Mouse (Mus musculus): ENCODE results near the gene Fam173b.

Gene Fam173b

GRCm38 (mm10) chr15:31587789-31588188 lies 13.9 kb upstream of the Fam173b start:
- DNase-seq = no peak

DNA sequence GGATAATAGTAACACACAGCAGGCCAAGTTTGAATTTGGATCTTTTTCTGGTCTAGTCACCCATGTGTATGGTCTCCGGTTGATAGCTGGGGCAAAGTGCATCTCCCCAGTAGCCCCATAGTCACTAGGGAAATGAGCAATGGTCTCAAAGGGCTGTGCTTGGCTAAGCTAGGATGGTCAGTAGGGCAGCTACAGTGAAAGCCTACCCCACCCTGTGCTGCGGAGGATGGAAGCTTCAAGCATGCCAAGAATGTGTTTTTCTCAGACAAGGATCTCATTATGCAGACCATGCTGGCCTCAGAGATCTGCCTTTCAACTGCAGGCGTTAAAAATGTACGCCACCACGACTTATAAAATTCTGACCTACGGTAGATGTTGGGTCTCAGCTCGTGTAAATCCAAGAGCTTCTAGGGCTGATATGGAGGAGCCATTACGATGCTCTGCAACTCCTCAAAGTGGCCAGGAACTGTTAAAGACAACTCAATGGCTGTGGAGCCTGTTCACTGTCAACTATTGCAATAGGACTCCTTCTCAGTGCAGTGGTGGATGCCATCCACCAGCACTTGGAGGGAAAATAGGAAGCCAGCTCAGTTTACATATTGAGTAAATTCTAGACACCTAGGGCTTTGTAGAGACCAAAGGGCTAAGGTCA lies 12.5 kb upstream of the Fam173b start:
- no peak for DNase-seq

GRCm38 (mm10) chr15:31590176-31590575 lies 11.5 kb upstream of the Fam173b start:
- no peak for DNase-seq

DNA sequence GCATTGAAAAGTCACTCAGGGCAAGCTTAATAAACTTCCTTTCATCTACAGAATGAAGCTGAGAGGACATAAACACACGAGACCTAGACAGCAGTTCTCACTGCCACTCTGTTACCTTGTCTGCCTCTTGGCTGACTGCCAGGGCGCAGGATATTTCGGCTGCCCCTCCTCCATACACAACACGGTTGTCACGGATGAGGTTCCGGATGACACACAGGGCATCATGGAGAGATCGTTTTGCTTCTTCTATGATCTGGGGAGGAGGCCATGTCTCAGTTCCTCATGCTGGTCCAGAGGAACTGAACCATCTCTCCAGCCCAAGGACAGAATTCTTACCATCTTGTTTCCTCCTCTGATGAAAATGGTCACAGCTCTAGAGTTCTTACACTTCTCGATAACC lies 9.1 kb upstream of the Fam173b start:
- no peak for DNase-seq

DNA sequence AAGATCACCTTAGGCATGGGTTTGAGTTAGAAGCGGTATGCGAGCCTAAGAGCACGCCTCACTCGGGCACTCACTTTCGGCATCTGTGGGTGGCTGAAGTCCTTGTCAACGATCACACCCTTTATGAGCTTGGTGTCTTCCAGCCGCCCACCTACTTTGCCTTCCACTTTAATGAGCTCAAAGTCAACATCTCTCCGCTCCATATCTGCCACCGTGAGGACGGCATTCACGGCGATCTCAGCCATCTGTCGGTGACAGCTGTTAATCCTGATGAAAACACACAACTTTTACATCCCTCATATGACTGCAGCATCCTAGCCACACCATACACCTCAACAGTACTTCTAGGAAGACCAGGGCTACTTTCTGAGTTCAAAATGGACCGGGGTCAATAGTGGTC lies 7.4 kb upstream of the Fam173b start:
- no peak for DNase-seq

DNA sequence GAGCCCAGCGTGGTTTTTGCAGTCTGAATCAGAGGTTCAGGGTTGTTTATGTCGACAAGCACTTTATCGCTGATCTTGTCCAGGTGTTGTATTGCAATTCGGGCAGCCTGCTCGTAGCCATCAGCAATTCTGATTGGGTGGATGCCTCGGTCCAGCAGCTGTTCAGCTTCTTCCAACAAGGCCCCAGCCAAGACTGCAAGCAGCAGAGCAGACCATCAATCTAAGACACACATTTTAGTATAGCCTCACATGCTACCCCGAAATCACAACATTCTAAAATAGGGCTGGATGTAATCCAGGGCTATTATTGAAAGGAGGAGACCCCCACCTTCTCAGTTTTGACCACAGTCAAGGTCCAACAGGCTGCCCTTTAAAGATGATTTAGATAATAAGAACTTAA lies 6.0 kb upstream of the Fam173b start:
- DNase-seq = no peak

DNA sequence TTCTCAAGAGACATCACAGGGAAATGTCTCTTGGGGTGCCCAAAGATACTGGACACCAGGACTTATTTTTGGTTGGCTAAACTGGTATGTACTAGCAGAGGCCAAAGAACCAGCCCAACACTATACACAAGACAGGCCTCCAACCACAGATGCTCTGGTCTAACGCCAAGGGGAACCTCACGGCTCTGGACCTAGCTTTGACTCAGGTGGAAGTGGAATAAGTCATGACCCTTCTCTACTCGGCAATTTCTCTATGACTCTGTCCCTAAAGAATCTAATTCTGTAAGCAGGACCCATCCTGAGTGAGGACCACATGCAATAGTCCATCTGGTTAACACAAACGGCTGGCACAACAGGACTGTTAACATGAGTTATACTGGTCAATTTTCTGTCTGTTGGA lies 1.8 kb upstream of the Fam173b start:
- no peak for DNase-seq

DNA sequence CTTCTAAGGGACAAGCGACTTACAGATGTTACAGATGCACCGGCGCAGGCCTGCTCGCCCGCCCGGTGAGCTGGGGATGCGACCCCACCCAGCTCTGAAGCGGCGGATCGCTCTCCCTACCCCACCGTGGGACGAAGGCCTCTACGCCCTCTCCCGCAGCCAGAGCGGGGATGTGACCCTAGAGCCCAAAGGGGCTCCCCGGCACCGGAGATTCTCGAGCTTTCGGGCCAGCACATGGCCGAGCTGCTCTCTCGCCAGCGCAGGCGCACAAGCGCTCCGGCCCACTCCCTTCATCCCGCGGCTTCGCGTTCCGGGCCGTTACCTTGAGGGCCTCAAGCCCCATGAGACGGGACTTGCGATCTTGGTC lies 390 bp upstream of the Fam173b start:
- DNase-seq = no peak

GRCm38 (mm10) chr15:31602426-31602825 lies 774 bp downstream of the Fam173b start:
- DNase-seq = peak; percentile 69

GRCm38 (mm10) chr15:31603113-31603512 lies 1.5 kb downstream of the Fam173b start:
- DNase-seq = no peak

DNA sequence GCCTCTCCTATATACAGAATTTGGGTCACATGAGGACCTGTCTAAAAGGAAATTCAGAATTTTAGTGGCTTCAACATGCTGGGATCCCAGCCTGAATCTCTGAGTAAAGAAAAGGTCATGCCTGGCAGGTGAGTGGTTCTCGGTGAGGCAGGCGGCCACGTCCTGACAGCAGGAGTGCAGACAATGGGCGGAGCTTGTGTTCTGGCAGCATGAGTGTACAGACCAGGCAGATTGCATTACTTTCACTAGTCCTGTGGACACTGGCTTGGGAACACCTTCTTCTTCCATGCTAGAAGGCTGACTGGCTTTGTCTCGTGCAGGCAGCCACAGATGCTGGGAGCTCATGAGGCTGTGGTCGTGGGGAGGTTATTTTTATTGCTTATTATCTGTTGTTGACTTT lies 5.2 kb downstream of the Fam173b start:
- peak; percentile 61 for DNase-seq

DNA sequence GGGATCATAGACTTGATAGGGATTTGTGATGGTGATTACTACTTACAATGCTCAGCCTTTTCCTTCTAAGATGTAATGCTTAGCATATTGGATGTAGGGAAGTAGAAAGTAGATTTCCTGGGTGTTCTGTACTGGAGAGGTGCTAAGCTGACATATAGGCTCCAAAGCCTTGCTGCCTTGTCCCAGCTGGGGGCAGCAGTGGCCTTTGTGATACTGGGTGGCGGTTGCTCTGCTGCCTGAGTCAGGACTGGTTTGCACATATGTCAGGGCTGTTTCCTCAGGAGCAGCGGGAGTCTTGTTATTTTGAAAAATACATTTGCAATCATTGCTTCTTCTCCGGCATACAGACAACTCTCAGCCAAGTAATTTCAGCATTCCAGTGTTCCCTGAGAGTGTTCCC lies 9.4 kb downstream of the Fam173b start:
- no peak for DNase-seq

- no peak for DNase-seq
Observed at GRCm38 (mm10) chr15:31611976-31612375, 10.3 kb downstream of the Fam173b start.

- DNase-seq = no peak
Observed at GRCm38 (mm10) chr15:31613826-31614453, 12.3 kb downstream of the Fam173b start.

DNA sequence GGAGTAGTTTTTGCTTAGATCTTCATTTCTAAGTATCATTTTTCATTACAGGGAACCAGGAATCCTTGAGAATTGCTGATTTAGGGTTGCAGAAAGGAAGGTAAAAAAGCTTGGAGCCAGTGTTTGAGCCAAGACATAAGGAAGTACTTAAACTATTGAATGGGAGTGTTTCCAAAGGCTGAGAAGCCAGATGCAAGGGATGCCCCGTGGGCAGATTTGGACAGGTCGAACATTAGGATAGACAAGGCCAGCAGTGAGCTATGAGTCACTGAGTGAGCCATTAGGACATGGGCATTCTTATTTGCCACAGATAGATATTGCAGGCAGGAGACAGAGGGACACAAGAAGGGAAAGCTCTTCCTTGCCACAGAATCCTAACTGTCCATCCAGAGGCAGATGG lies 13.0 kb downstream of the Fam173b start:
- DNase-seq = no peak

DNA sequence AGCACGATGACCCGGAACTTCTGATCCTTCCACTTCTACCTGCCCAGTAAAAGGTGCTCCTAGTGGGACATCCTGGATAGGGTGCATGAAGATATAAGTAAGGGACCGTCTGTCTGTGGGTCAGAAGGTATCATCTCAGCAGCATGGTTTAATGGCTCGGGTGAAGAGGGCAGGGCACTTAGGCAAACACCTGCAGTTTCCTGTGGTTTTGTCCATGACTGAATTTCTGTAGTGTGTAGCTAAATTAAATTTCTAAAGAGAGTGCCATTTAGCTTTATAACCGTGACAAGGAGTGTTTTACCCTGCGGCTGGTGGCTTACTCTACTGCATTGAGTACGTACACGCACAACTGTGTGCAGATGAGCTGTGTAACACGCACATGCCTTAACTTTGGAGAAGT lies 15.6 kb downstream of the Fam173b start:
- DNase-seq = no peak

- DNase-seq = no peak
Observed at GRCm38 (mm10) chr15:31619521-31619920, 17.9 kb downstream of the Fam173b start.

DNA sequence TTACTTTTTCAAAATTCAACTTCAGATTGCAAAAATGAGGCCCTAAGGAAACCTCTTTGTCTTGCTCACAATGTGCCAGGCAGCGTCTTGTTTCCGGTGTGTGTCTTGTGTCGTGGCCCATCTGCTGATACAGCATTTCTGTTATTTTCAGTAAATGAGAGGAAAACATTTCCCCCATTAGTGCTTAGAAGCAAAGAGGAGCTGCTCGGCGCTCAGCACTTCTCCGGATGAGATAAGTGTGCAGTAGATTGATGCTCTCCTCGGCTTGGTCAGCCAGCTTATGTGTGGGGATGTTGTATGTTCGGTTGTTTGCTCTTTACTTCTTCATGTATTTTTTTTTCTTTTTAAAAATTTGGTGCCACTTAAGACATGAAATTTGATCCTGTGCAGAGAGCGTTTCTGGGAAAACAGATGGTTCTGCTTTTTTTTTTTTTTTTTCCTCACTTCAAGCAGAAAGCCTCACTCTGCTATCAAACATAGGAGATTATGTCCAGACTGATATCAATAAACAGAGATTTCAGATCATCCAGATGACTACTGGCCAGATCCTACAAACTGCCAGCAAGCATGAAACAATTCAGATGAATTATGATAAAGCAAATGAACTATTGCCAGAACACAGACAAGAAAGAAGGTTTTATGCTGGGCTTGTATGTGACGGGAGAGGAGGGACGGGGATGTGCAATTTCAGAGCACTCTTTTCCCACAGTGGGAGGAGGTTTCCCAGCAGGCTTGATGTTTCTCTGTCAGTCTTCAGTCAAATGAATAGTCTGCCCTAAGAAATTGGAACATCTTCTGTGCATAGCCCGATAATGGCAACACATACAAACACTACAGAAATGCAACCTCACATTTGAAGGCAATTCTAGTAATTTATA lies 25.9 kb downstream of the Fam173b start:
- no peak for DNase-seq

GRCm38 (mm10) chr15:31628180-31628579 lies 26.5 kb downstream of the Fam173b start:
- no peak for DNase-seq

DNA sequence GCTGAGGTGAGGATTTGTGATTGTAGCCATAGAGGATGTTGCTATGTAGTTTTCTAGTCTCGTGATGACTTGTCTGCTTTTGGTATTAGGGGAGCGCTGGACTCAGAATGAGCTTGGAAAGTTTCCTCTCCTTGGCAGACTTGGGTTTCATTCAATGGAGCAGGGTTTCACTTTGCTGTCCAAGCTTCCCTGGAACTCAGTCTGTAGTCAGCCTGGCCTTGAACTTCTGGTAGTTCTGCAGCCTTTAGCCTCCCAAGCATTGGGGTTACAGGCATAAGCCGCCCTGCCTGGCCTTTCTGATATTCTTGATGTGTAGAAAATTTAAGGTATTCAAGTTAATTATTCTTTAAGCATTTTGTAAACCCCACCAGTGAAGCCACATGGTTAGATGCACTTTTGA lies 27.9 kb downstream of the Fam173b start:
- no peak for DNase-seq

GRCm38 (mm10) chr15:31631396-31631858 lies 29.8 kb downstream of the Fam173b start:
- no peak for DNase-seq

DNA sequence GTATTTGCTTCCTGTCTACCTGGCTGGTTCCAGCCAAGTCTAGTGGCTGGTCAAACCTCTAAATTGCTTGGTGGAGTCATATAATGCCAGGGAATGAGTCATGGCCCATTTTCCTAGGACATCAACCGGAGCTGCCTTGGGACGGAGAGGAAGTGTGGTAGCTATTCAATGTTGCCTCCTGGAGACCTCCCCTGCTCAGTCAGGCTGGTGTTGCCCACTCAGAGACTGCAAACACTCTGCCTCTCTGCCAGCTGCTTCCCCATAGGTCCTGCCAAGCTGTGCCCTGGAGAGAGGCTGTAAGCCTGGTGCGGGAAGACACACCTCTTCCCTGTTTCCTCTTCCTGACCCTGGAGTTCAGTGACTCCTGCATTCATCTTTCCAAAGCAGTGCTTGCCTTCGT lies 30.8 kb downstream of the Fam173b start:
- no peak for DNase-seq

DNA sequence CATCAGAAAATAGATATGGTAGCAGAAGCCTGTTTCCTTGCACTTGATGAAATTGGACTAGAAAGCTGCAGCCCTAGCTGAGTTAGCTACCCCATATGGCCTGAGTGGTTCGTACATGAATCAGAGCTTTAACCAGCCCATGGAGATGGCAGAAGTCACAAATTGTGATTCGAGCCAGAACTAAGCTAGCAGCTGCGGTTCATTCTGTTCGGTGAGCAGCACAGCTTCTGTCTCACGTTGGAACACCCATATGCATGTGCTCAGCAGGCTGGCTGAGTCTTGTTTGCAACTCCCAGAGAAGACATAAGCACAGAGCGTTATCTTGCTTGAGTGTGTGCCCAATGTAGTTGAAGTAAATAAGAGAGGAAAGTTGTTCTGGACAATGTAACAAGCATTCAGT lies 32.9 kb downstream of the Fam173b start:
- no peak for DNase-seq

GRCm38 (mm10) chr15:31636091-31636595 lies 34.5 kb downstream of the Fam173b start:
- DNase-seq = no peak

All from kidney, adult 9 months (tissue).